Mouse (Mus musculus) CH12.LX (cell line): ENCODE measurements around the gene Gm5460. TPM values are rescaled to one million over a fixed set of nuclear protein-coding genes. Genes with fewer than 3 reads are reported as not detected.

Experiments used
- DNase-seq: peaks from one replicate; pipeline ENCODE4 v3.0.0-alpha.2; 2013; ENCODE audit errors: extremely low read depth
- H3K27ac ChIP-seq: 2 replicates; pipeline ENCODE4 v1.5.1; 2012; ENCODE audit warnings: low read depth, mild to moderate bottlenecking, control low read depth, moderate library complexity; ENCODE audit not compliant: insufficient read depth
- H3K27me3 ChIP-seq: replicated peaks from 2 replicates; pipeline ENCODE3; 2012; ENCODE audit warnings: inconsistent platforms
- H3K36me3 ChIP-seq, 2 experiments: replicated peaks in 1 of 2; 2 replicates each; pipeline versions ENCODE3 to v1.6.1; 2012; ENCODE audit warnings: inconsistent platforms in 1 of 2, low read length in 1 of 2, mild to moderate bottlenecking in 1 of 2, mixed read lengths in 1 of 2, moderate library complexity in 1 of 2; ENCODE audit not compliant: control insufficient read depth in 1 of 2, insufficient read depth in 1 of 2
- H3K4me1 ChIP-seq, 2 experiments: 2 replicates each; pipeline ENCODE4 v1.6.1; 2012; ENCODE audit warnings: inconsistent platforms in 1 of 2, moderate library complexity in 1 of 2; ENCODE audit not compliant: insufficient read depth in 2 of 2, control insufficient read depth in 1 of 2
- H3K4me2 ChIP-seq: 2 replicates; pipeline ENCODE4 v1.6.1; 2012; ENCODE audit warnings: low read depth, mild to moderate bottlenecking, control low read depth; ENCODE audit not compliant: poor library complexity, insufficient read depth, severe bottlenecking
- H3K4me3 ChIP-seq, 3 experiments: fragments of 150-350 bp in 1 of 3; sonication (generic) in 1 of 3; replicated peaks in 1 of 3; 2 replicates each; pipeline versions ENCODE3 to v1.5.1; 2011 to 2012; ENCODE audit warnings: low read depth in 2 of 3, low read length in 2 of 3, mild to moderate bottlenecking in 2 of 3, moderate library complexity in 2 of 3, control low read depth in 1 of 3, improper control_type of control experiment in 1 of 3, inconsistent platforms in 1 of 3, mixed read lengths in 1 of 3; ENCODE audit not compliant: poor library complexity in 1 of 3
- H3K79me2 ChIP-seq: replicated peaks from 2 replicates; pipeline ENCODE4 v1.6.1; 2012; ENCODE audit warnings: mild to moderate bottlenecking, moderate library complexity; ENCODE audit not compliant: control insufficient read depth, poor library complexity, insufficient read depth, severe bottlenecking; ENCODE audit errors: extremely low read depth
- H3K9ac ChIP-seq: 2 replicates; pipeline ENCODE4 v1.6.1; 2012; ENCODE audit warnings: low read depth, mild to moderate bottlenecking, control low read depth, moderate library complexity; ENCODE audit not compliant: insufficient read depth
- H3K9me3 ChIP-seq: replicated peaks from 2 replicates; pipeline ENCODE3; 2012; ENCODE audit warnings: low read length, inconsistent platforms, mixed read lengths
- CHD1 ChIP-seq: IDR thresholded peaks from 2 replicates; pipeline ENCODE4 v1.6.1; 2012; ENCODE audit warnings: low read depth, low read length, improper control_type of control experiment, inconsistent platforms
- CHD2 ChIP-seq: IDR thresholded peaks from 2 replicates; pipeline ENCODE4 v1.6.1; 2011; ENCODE audit warnings: low read length, improper control_type of control experiment
- CTCF ChIP-seq, 2 experiments: IDR thresholded peaks in 1 of 2; conservative IDR thresholded peaks in 1 of 2; 2 replicates each; pipeline ENCODE4 v1.5.1; 2011 to 2012; ENCODE audit warnings: low read depth in 2 of 2, low read length in 2 of 2, improper control_type of control experiment in 1 of 2, inconsistent platforms in 1 of 2, mild to moderate bottlenecking in 1 of 2, moderate library complexity in 1 of 2
- ELF1 ChIP-seq: IDR thresholded peaks from 2 replicates; pipeline ENCODE4 v1.6.1; 2014; ENCODE audit warnings: low read depth, mild to moderate bottlenecking, inconsistent platforms, low read length, improper control_type of control experiment
- ETS1 ChIP-seq: conservative IDR thresholded peaks from 2 replicates; pipeline ENCODE4 v1.6.1; 2012; ENCODE audit warnings: low read depth, mild to moderate bottlenecking, inconsistent platforms, low read length, improper control_type of control experiment, moderate library complexity
- GABPA ChIP-seq: IDR thresholded peaks from 2 replicates; pipeline ENCODE4 v1.6.1; 2012; ENCODE audit warnings: low read depth, low read length, improper control_type of control experiment, inconsistent platforms; ENCODE audit not compliant: insufficient replicate concordance
- JUN ChIP-seq: IDR thresholded peaks from 2 replicates; pipeline ENCODE4 v1.6.1; 2011; ENCODE audit warnings: low read depth, mild to moderate bottlenecking, low read length, improper control_type of control experiment, moderate library complexity; ENCODE audit not compliant: insufficient read depth
- JUND ChIP-seq: conservative IDR thresholded peaks from 2 replicates; pipeline ENCODE4 v1.6.1; 2011; ENCODE audit warnings: low read depth, low read length, improper control_type of control experiment
- KAT2A ChIP-seq: IDR thresholded peaks from 2 replicates; pipeline ENCODE4 v1.6.1; 2012; ENCODE audit warnings: low read length, improper control_type of control experiment, inconsistent platforms; ENCODE audit not compliant: insufficient replicate concordance
- MAFK ChIP-seq: IDR thresholded peaks from 2 replicates; pipeline ENCODE4 v1.6.1; 2011; ENCODE audit warnings: low read length, improper control_type of control experiment; ENCODE audit not compliant: insufficient replicate concordance
- MAZ ChIP-seq: IDR thresholded peaks from 2 replicates; pipeline ENCODE4 v1.6.1; 2012; ENCODE audit warnings: low read depth, mild to moderate bottlenecking, inconsistent platforms, low read length, improper control_type of control experiment, moderate library complexity
- MXI1 ChIP-seq: IDR thresholded peaks from 2 replicates; pipeline ENCODE4 v1.6.1; 2011; ENCODE audit warnings: mild to moderate bottlenecking, low read depth, low read length, improper control_type of control experiment
- MYC ChIP-seq: IDR thresholded peaks from 2 replicates; pipeline ENCODE4 v1.6.1; 2011; ENCODE audit warnings: low read depth, mild to moderate bottlenecking, improper control_type of control experiment, low read length
- POLR2A ChIP-seq: IDR thresholded peaks from 2 replicates; pipeline ENCODE4 v1.6.1; 2011; ENCODE audit warnings: low read depth, mild to moderate bottlenecking, improper control_type of control experiment, low read length
- POLR2AphosphoS2 ChIP-seq: IDR thresholded peaks from 2 replicates; pipeline ENCODE4 v1.6.1; 2011; ENCODE audit warnings: low read depth, low read length, improper control_type of control experiment
- UBTF ChIP-seq: IDR thresholded peaks from 2 replicates; pipeline ENCODE4 v1.6.1; 2012; ENCODE audit warnings: low read depth, mild to moderate bottlenecking, inconsistent platforms, low read length, improper control_type of control experiment, moderate library complexity
- ZKSCAN1 ChIP-seq: IDR thresholded peaks from 2 replicates; pipeline ENCODE4 v1.6.1; 2012; ENCODE audit warnings: low read depth, inconsistent platforms, low read length, improper control_type of control experiment, borderline replicate concordance
- ZNF384 ChIP-seq: IDR thresholded peaks from 2 replicates; pipeline ENCODE4 v1.6.1; 2012; ENCODE audit warnings: low read depth, low read length, improper control_type of control experiment, inconsistent platforms
- dilution Hi-C: fragments of 300-500 bp; cut with MboI; formaldehyde crosslinking; loops from 2 replicates; pipeline ENCODE4 v1.14.3; 2020; ENCODE audit warnings: low sequenced_read_pairs; ENCODE audit not compliant: extremely low pct_unique_long_range_greater_than_20kb, extremely low pct_ligation_motif_present
- in situ Hi-C: fragments of 300-500 bp; cut with MboI; formaldehyde crosslinking; loops from 3 replicates; pipeline ENCODE4 v1.14.3; 2019; ENCODE audit warnings: low sequenced_read_pairs, low pct_ligation_motif_present, low pct_unique_long_range_greater_than_20kb, mixed read lengths
- polyA plus RNA-seq: library from polyadenylated mRNA; unstranded; fragments of >175 nt; gene quantifications from 2 replicates; pipeline ENCODE4 v1.2.1, GENCODE M21; 2012; ENCODE audit warnings: low read depth; ENCODE audit not compliant: insufficient read length
- total RNA-seq, 2 experiments: library from RNA; depleted of rRNA; stranded (reverse); fragments of 300-350 nt in 1 of 2; fragments of >200 nt in 1 of 2; gene quantifications; 2 replicates each; pipeline ENCODE4 v1.2.3; 2012 to 2014

The Gm5460 gene
- total and polyA plus RNA-seq, 3 experiments, result not detected

- TF ChIP-seq KAT2A, result no peak
- no peak for TF ChIP-seq MXI1
- no peak for TF ChIP-seq ZNF384
- no peak for TF ChIP-seq MAFK
- TF ChIP-seq JUND, result no peak
- no peak for TF ChIP-seq MYC
- TF ChIP-seq JUN, result no peak
- TF ChIP-seq ZKSCAN1, result no peak
- TF ChIP-seq MAZ, result no peak
- no peak for TF ChIP-seq CTCF (conservative IDR thresholded peaks at IDR 0.05 in 1 of 2, IDR thresholded peaks at IDR 0.05 in 1 of 2; ENCODE audit: low read depth in 2 of 2, low read length in 2 of 2)
- TF ChIP-seq CHD1, result no peak
- no peak for TF ChIP-seq CHD2
- no peak for TF ChIP-seq UBTF
- no peak for TF ChIP-seq ETS1
- no peak for TF ChIP-seq POLR2A
- dilution Hi-C loops (no loop called here), in situ Hi-C loops (no loop called here)
- H3K27me3 ChIP-seq, result peaks cover 12% of the 10 kb centered on the region
- no peak overlapping the region for H3K27ac ChIP-seq
- H3K4me1 ChIP-seq, result peaks cover 0 to 4% of the 10 kb centered on the region in 2 experiments; a peak in 1 of 4 replicates
- no peak overlapping the region for H3K4me3 ChIP-seq
- no peaks in the 10 kb centered on the region for H3K36me3 ChIP-seq
- no peak overlapping the region for H3K9ac ChIP-seq
- H3K9me3 ChIP-seq, result no peaks in the 10 kb centered on the region
- no peak overlapping the region for H3K4me2 ChIP-seq
- no peak for DNase-seq
- H3K79me2 ChIP-seq, result no peaks in the 10 kb centered on the region
Observed at GRCm38 (mm10) chr14:33997427-33997826, 19.1 kb upstream of the Gm5460 start.

GRCm38 (mm10) chr14:34000076-34000475, 16.5 kb upstream of the Gm5460 start:
- no peaks in the 10 kb centered on the region for H3K79me2 ChIP-seq
- H3K4me2 ChIP-seq, result no peak overlapping the region
- no peaks in the 10 kb centered on the region for H3K9me3 ChIP-seq
- TF ChIP-seq GABPA (no peak), ELF1 (no peak), POLR2AphosphoS2 (no peak), MAFK (no peak)
- H3K9ac ChIP-seq, result no peak overlapping the region
- H3K27ac ChIP-seq, result no peak overlapping the region
- dilution Hi-C loops (no loop called here), in situ Hi-C loops (no loop called here)
- H3K4me3 ChIP-seq, result no peak overlapping the region
- no peaks in the 10 kb centered on the region for H3K36me3 ChIP-seq
- DNase-seq, result no peak
- peaks cover 4% of the 10 kb centered on the region for H3K27me3 ChIP-seq
- H3K4me1 ChIP-seq, result no peaks in the 10 kb centered on the region
